Mouse (Mus musculus): ENCODE measurements at regions not wholly inside any gene's neighbourhood (a gene's known extent, or its start where the extent isn't known, plus 50 kb on each side); places are given as distances from the start of the nearest gene placed in this dataset.
A peak's percentile ranks its signal among the peaks of the same experiment; 100 is the strongest.

- no peak for DNase-seq (ENCODE audit: extremely low read depth)
- no peaks in the 10 kb centered on the region for H3K79me2 ChIP-seq (replicated peaks; ENCODE audit: control insufficient read depth, extremely low read depth, insufficient read depth, poor library complexity, severe bottlenecking)
- in situ Hi-C loops (cut with MboI; ENCODE audit: low pct_ligation_motif_present, low pct_unique_long_range_greater_than_20kb, low sequenced_read_pairs) = no loop called here
- H3K9ac ChIP-seq (ENCODE audit: insufficient read depth, low read depth) = no peak overlapping the region
- no peak overlapping the region for H3K4me3 ChIP-seq (replicated peaks in 1 of 3; ENCODE audit: low read depth in 2 of 3, low read length in 2 of 3, poor library complexity in 1 of 3)
- dilution Hi-C loops (cut with MboI; ENCODE audit: extremely low pct_ligation_motif_present, extremely low pct_unique_long_range_greater_than_20kb, low sequenced_read_pairs) = no loop called here
- no peak overlapping the region for H3K4me2 ChIP-seq (ENCODE audit: insufficient read depth, low read depth, poor library complexity, severe bottlenecking)
- no peaks in the 10 kb centered on the region for H3K9me3 ChIP-seq (replicated peaks; ENCODE audit: low read length)
- H3K27me3 ChIP-seq (replicated peaks) = no peaks in the 10 kb centered on the region
- H3K27ac ChIP-seq (ENCODE audit: insufficient read depth, low read depth) = no peak overlapping the region
- no peak for TF ChIP-seq JUN (IDR thresholded peaks at IDR 0.05; ENCODE audit: insufficient read depth, low read depth, low read length)
- no peak for TF ChIP-seq ZKSCAN1 (IDR thresholded peaks at IDR 0.05; ENCODE audit: borderline replicate concordance, low read depth, low read length)
- TF ChIP-seq IRF4 (IDR thresholded peaks at IDR 0.05; ENCODE audit: low read depth, low read length) = no peak
- no peak for TF ChIP-seq CHD2 (IDR thresholded peaks at IDR 0.05; ENCODE audit: low read length)
- TF ChIP-seq ELF1 (IDR thresholded peaks at IDR 0.05; ENCODE audit: low read depth, low read length) = no peak
- no peak for TF ChIP-seq NRF1 (IDR thresholded peaks at IDR 0.05; ENCODE audit: low read depth, low read length)
- no peak for TF ChIP-seq ZMIZ1 (IDR thresholded peaks at IDR 0.05; ENCODE audit: low read depth, low read length)
- no peak for TF ChIP-seq JUND (conservative IDR thresholded peaks at IDR 0.05; ENCODE audit: low read depth, low read length)
- TF ChIP-seq NELFE (IDR thresholded peaks at IDR 0.05; ENCODE audit: low read depth, low read length) = no peak
- no peak for TF ChIP-seq USF1 (IDR thresholded peaks at IDR 0.05; ENCODE audit: low read depth, low read length)
- H3K4me1 ChIP-seq (ENCODE audit: control insufficient read depth in 1 of 2, insufficient read depth in 2 of 2) = peaks cover 0 to 13% of the 10 kb centered on the region in 2 experiments; a peak in 2 of 4 replicates
- no peaks in the 10 kb centered on the region for H3K36me3 ChIP-seq (replicated peaks in 1 of 2; ENCODE audit: control insufficient read depth in 1 of 2, insufficient read depth in 1 of 2, low read length in 1 of 2)
These were observed 86.3 kb upstream of the Vav3 start for GRCm38 (mm10) chr3:109254001-109254630.

GRCm38 (mm10) chr3:109254957-109255356 is 85.5 kb upstream of the Vav3 start:
- dilution Hi-C loops (cut with MboI; ENCODE audit: extremely low pct_ligation_motif_present, extremely low pct_unique_long_range_greater_than_20kb, low sequenced_read_pairs) = no loop called here
- Histone ChIP-seq H3K27me3 (replicated peaks) (no peaks in the 10 kb centered on the region), H3K4me2 (ENCODE audit: insufficient read depth, low read depth, poor library complexity, severe bottlenecking) (no peak overlapping the region), H3K9ac (ENCODE audit: insufficient read depth, low read depth) (no peak overlapping the region), H3K4me1 (ENCODE audit: control insufficient read depth in 1 of 2, insufficient read depth in 2 of 2) (peaks cover 0 to 13% of the 10 kb centered on the region in 2 experiments; a peak in 2 of 4 replicates), H3K79me2 (replicated peaks; ENCODE audit: control insufficient read depth, extremely low read depth, insufficient read depth, poor library complexity, severe bottlenecking) (no peaks in the 10 kb centered on the region), H3K4me3 (replicated peaks in 1 of 3; ENCODE audit: low read depth in 2 of 3, low read length in 2 of 3, poor library complexity in 1 of 3) (no peak overlapping the region), H3K9me3 (replicated peaks; ENCODE audit: low read length) (no peaks in the 10 kb centered on the region), H3K27ac (ENCODE audit: insufficient read depth, low read depth) (no peak overlapping the region), H3K36me3 (replicated peaks in 1 of 2; ENCODE audit: control insufficient read depth in 1 of 2, insufficient read depth in 1 of 2, low read length in 1 of 2) (no peaks in the 10 kb centered on the region)
- in situ Hi-C loops (cut with MboI; ENCODE audit: low pct_ligation_motif_present, low pct_unique_long_range_greater_than_20kb, low sequenced_read_pairs) = no loop called here
- DNase-seq (ENCODE audit: extremely low read depth) = peak; percentile 47
- TF ChIP-seq CHD1 (IDR thresholded peaks at IDR 0.05; ENCODE audit: low read depth, low read length) = no peak
- TF ChIP-seq JUND (conservative IDR thresholded peaks at IDR 0.05; ENCODE audit: low read depth, low read length) = no peak
- no peak for TF ChIP-seq POLR2AphosphoS2 (IDR thresholded peaks at IDR 0.05; ENCODE audit: low read depth, low read length)
- no peak for TF ChIP-seq BHLHE40 (IDR thresholded peaks at IDR 0.05; ENCODE audit: low read depth, low read length)
- TF ChIP-seq USF2 (conservative IDR thresholded peaks at IDR 0.05; ENCODE audit: low read depth, low read length) = no peak
- TF ChIP-seq MEF2A (IDR thresholded peaks at IDR 0.05; ENCODE audit: borderline replicate concordance, low read depth, low read length) = no peak
- TF ChIP-seq RCOR1 (conservative IDR thresholded peaks at IDR 0.05; ENCODE audit: low read depth, low read length) = no peak
- no peak for TF ChIP-seq MYC (IDR thresholded peaks at IDR 0.05; ENCODE audit: low read depth, low read length)
- no peak for TF ChIP-seq SIN3A (IDR thresholded peaks at IDR 0.05; ENCODE audit: low read length)
- no peak for TF ChIP-seq E2F4 (IDR thresholded peaks at IDR 0.05; ENCODE audit: insufficient replicate concordance, low read depth, low read length)
- TF ChIP-seq NELFE (IDR thresholded peaks at IDR 0.05; ENCODE audit: low read depth, low read length) = no peak
- no peak for TF ChIP-seq MAX (IDR thresholded peaks at IDR 0.05; ENCODE audit: low read length)
- TF ChIP-seq TBP (conservative IDR thresholded peaks at IDR 0.05; ENCODE audit: low read depth, low read length) = no peak
- TF ChIP-seq TCF12 (IDR thresholded peaks at IDR 0.05; ENCODE audit: low read depth, low read length) = no peak
- TF ChIP-seq POLR2A (IDR thresholded peaks at IDR 0.05; ENCODE audit: low read depth, low read length) = no peak
- no peak for TF ChIP-seq UBTF (IDR thresholded peaks at IDR 0.05; ENCODE audit: low read depth, low read length)
- no peak for TF ChIP-seq HCFC1 (IDR thresholded peaks at IDR 0.05; ENCODE audit: low read depth, low read length)
- no peak for TF ChIP-seq MXI1 (IDR thresholded peaks at IDR 0.05; ENCODE audit: low read depth, low read length)
